Mouse (Mus musculus) neural tube, embryonic 13.5 days (tissue): ENCODE results near the gene Atl1. TPM values are rescaled to one million over a fixed set of nuclear protein-coding genes. Genes with fewer than 3 reads are reported as not detected.

ENCODE experiments used
- ATAC-seq: fragments of 200-750 bp; cut with Nextera tagmentation; 2 replicates; pipeline ENCODE4 v1.8.0; 2017; ENCODE audit warnings: low read depth, mild to moderate bottlenecking, moderate TSS enrichment, moderate library complexity
- H3K27ac ChIP-seq: fragments of 300-500 bp; sonication (generic); replicated peaks from 2 replicates; pipeline ENCODE4 v1.5.1; 2015; ENCODE audit warnings: moderate library complexity, mild to moderate bottlenecking, inconsistent platforms
- H3K27me3 ChIP-seq: fragments of 300-500 bp; sonication (generic); 2 replicates; pipeline ENCODE4 v1.6.1; 2015; ENCODE audit warnings: mild to moderate bottlenecking, inconsistent platforms
- H3K36me3 ChIP-seq: fragments of 300-500 bp; sonication (generic); 2 replicates; pipeline ENCODE4 v1.6.1; 2015; ENCODE audit warnings: mild to moderate bottlenecking, inconsistent platforms
- H3K4me1 ChIP-seq: fragments of 300-500 bp; sonication (generic); replicated peaks from 2 replicates; pipeline ENCODE4 v1.6.1; 2015; ENCODE audit warnings: inconsistent platforms
- H3K4me2 ChIP-seq: fragments of 300-500 bp; sonication (generic); 2 replicates; pipeline ENCODE4 v1.6.1; 2015; ENCODE audit warnings: inconsistent platforms, mild to moderate bottlenecking, moderate library complexity
- H3K4me3 ChIP-seq: fragments of 300-500 bp; sonication (generic); 2 replicates; pipeline ENCODE4 v1.5.1; 2015; ENCODE audit warnings: mild to moderate bottlenecking, inconsistent platforms
- H3K9ac ChIP-seq: fragments of 300-500 bp; sonication (generic); 2 replicates; pipeline ENCODE4 v1.6.1; 2015; ENCODE audit warnings: moderate library complexity, mild to moderate bottlenecking, inconsistent platforms
- H3K9me3 ChIP-seq: fragments of 300-500 bp; sonication (generic); 2 replicates; pipeline ENCODE4 v1.6.1; 2016; ENCODE audit warnings: inconsistent platforms
- WGBS: fragments of 180-500 bp; shearing (Covaris S2); methylation state at CpG from one replicate; pipeline ENCODE4 v1.1.7; 2015; 5-methylcytosine and 5-hydroxymethylcytosine counted together
- polyA plus RNA-seq: library from polyadenylated mRNA; unstranded; fragments of >200 nt; fragmentation: Nextera tagmentation; extraction: Ambion mirVana; gene quantifications from 2 replicates; pipeline ENCODE4 v1.2.1, GENCODE M21; 2015

Atl1 gene
- polyA plus RNA-seq, 1 experiment from 2014 or later = 115 TPM

GRCm38 (mm10) chr12:69995382-69995781 lies 103.0 kb downstream of the Atl1 start:
- ATAC-seq = no peak
- Histone ChIP-seq H3K9ac (no peak overlapping the region), H3K27me3 (no peaks in the 10 kb centered on the region), H3K4me3 (no peak overlapping the region), H3K36me3 (no peaks in the 10 kb centered on the region), H3K9me3 (no peaks in the 10 kb centered on the region), H3K4me1 (no peaks in the 10 kb centered on the region), H3K27ac (no peak overlapping the region), H3K4me2 (no peak overlapping the region)
- WGBS = 77% methylated on average over 3 of the region's 3 CpGs

DNA sequence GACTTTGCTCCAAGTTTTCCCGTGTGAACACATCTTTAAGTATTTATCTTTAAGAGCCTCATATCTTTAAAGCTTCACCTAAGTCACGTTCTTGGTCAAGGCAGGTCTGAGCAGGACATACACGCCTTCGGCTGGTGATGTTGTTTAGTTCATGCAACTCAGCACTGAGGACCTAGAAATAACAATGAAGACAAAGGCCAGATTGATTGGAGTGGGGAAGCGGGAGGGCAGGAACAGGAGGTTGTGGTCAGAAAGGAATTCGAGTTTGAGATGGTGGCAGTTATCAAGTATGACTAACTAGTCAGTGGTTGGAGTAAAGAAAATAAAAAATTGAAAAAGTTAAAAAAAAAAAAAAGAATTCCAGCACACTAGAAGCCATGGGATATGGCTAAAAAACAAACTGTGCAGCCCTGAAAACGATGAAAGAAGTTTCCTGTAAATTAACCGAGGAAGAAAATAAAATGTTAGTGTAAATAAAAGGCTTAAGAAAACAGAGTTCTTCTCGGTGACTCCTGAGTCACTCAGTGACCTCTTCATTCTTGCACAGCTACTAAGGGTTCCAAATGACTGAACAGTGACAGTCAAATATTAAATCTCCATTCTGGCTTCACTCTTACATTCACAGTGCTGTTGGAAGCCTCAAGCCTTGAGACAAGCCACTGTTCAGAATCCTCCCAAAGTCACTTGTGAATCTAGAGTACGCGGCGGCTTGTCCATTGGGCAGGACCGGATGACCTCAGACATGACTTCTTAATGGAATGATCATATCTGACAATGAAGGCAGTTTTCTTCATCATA lies 106.0 kb downstream of the Atl1 start:
- WGBS = 82% methylated on average over 13 of the region's 13 CpGs
- H3K27me3 ChIP-seq = no peaks in the 10 kb centered on the region
- H3K4me1 ChIP-seq = no peaks in the 10 kb centered on the region
- H3K9me3 ChIP-seq = no peaks in the 10 kb centered on the region
- ATAC-seq = no peak
- no peak overlapping the region for H3K4me2 ChIP-seq
- H3K27ac ChIP-seq = no peak overlapping the region
- H3K36me3 ChIP-seq = no peaks in the 10 kb centered on the region
- H3K9ac ChIP-seq = no peak overlapping the region
- no peak overlapping the region for H3K4me3 ChIP-seq

GRCm38 (mm10) chr12:70005103-70005502 lies 112.7 kb downstream of the Atl1 start:
- H3K27me3 ChIP-seq = no peaks in the 10 kb centered on the region
- ATAC-seq = no peak
- H3K36me3 ChIP-seq = no peaks in the 10 kb centered on the region
- no peak overlapping the region for H3K27ac ChIP-seq
- 92% methylated on average over 4 of the region's 4 CpGs for whole genome bisulfite sequencing
- no peak overlapping the region for H3K4me3 ChIP-seq
- H3K4me1 ChIP-seq = no peaks in the 10 kb centered on the region
- no peak overlapping the region for H3K9ac ChIP-seq
- no peaks in the 10 kb centered on the region for H3K9me3 ChIP-seq
- no peak overlapping the region for H3K4me2 ChIP-seq

DNA sequence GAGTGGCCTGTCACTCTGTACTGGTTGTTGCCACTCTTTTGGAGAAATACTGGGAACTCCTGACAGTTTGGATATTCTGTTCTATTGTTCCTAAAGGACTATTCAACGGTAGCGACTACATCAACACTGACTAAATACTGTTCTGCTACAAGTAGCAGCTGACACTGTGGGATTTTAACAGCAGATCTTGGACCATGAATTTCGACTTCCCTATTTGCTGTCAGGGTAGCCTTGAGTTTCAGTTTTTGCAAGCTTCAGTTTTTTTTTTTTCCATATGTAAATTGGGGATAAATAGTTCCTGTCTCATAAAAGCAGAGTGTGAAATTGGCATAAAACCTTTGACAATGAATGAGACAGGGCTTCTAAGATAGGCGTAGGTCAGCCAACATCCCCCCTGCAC lies 117.9 kb downstream of the Atl1 start:
- no peak for ATAC-seq
- 93% methylated on average over 4 of the region's 4 CpGs for WGBS

GRCm38 (mm10) chr12:70011681-70012080 lies 119.3 kb downstream of the Atl1 start:
- Histone ChIP-seq H3K9ac (no peak overlapping the region), H3K27ac (no peak overlapping the region), H3K9me3 (no peaks in the 10 kb centered on the region), H3K36me3 (peaks cover 48% of the 10 kb centered on the region), H3K4me3 (no peak overlapping the region), H3K27me3 (no peaks in the 10 kb centered on the region), H3K4me2 (no peak overlapping the region), H3K4me1 (no peaks in the 10 kb centered on the region)
- 60% methylated on average over 5 of the region's 5 CpGs for WGBS
- ATAC-seq = no peak

More for the DNA sequence above, 117.9 kb downstream of the Atl1 start:
- Histone ChIP-seq H3K27me3 (no peaks in the 10 kb centered on the region), H3K9me3 (no peaks in the 10 kb centered on the region), H3K4me2 (no peak overlapping the region), H3K27ac (no peak overlapping the region), H3K36me3 (peaks cover 35% of the 10 kb centered on the region), H3K4me1 (no peaks in the 10 kb centered on the region), H3K9ac (no peak overlapping the region), H3K4me3 (no peak overlapping the region)

DNA sequence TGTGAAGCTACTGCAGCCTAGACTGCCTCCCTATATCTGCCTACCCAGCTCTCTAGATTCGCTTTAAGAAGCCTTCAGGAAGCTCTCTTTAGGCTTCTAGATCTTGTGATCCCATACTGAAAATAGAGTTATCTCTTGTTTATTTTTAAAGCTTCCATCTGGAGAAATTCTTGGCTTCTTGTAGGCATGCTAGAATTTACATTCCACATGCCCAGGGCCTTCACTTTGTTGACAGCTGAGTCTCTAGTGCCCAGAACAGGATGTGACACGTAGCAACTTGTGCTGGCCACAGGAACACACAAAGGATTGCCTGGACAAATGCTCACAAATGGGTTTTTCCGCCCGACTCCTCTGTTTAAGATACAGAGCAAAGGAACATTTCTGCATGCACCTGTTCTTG lies 123.5 kb downstream of the Atl1 start:
- H3K4me1 ChIP-seq = no peaks in the 10 kb centered on the region
- no peak overlapping the region for H3K4me2 ChIP-seq
- no peaks in the 10 kb centered on the region for H3K27me3 ChIP-seq
- WGBS = 82% methylated on average over 4 of the region's 4 CpGs
- no peaks in the 10 kb centered on the region for H3K9me3 ChIP-seq
- peaks cover 76% of the 10 kb centered on the region for H3K36me3 ChIP-seq
- no peak for ATAC-seq
- H3K27ac ChIP-seq = no peak overlapping the region
- no peak overlapping the region for H3K4me3 ChIP-seq
- no peak overlapping the region for H3K9ac ChIP-seq

Other genes starting within 250 kb of the Atl1 start
- gene Sos2, start 210.8 kb upstream of the Atl1 start, polyA plus RNA-seq = 13.1 and 14.3 TPM in 2 replicates
- 8.9 and 9.6 TPM in 2 replicates for gene L2hgdh, start 167.7 kb upstream of the Atl1 start, polyA plus RNA-seq
- gene Atp5s, start 167.7 kb upstream of the Atl1 start, polyA plus RNA-seq = 31.1 and 32.3 TPM in 2 replicates
- gene Cdkl1, start 101.3 kb upstream of the Atl1 start, polyA plus RNA-seq = 2.6 and 4.3 TPM in 2 replicates
- gene Map4k5, start 586 bp downstream of the Atl1 start, polyA plus RNA-seq = 30.7 and 33.4 TPM in 2 replicates
- gene Sav1, start 94.4 kb downstream of the Atl1 start, polyA plus RNA-seq = 4.0 and 4.5 TPM in 2 replicates
- gene Nin, start 221.1 kb downstream of the Atl1 start, polyA plus RNA-seq = 11.5 and 12.1 TPM in 2 replicates